Mouse (Mus musculus): Measurements from ENCODE around the gene Slc37a3. TPM values are rescaled to one million over a fixed set of nuclear protein-coding genes. Genes with fewer than 3 reads are reported as not detected.

The Slc37a3 gene
- total RNA-seq, 2 experiments from 2014 or later, result 71.4 to 86.2 TPM

- DNase-seq (ENCODE audit: extremely low spot score in 1 of 2, low spot score in 2 of 2), result no peak
- intact Hi-C loops (cut with DNase I), result no loop called here
Measured at GRCm38 (mm10) chr6:39338359-39338758, 39.1 kb downstream of the Slc37a3 start.

GRCm38 (mm10) chr6:39334873-39335272 lies 42.6 kb downstream of the Slc37a3 start:
- intact Hi-C loops (cut with DNase I), result no loop called here
- no peak for DNase-seq (ENCODE audit: extremely low spot score in 1 of 2, low spot score in 2 of 2)

- no peak for DNase-seq (ENCODE audit: extremely low spot score in 1 of 2, low spot score in 2 of 2)
- intact Hi-C loops (cut with DNase I), result no loop called here
Measured at GRCm38 (mm10) chr6:39334224-39334623, 43.3 kb downstream of the Slc37a3 start.

- intact Hi-C loops (cut with DNase I), result no loop called here
- DNase-seq (ENCODE audit: extremely low spot score in 1 of 2, low spot score in 2 of 2), result no peak
Measured at GRCm38 (mm10) chr6:39331998-39332700, 45.3 kb downstream of the Slc37a3 start.

GRCm38 (mm10) chr6:39330981-39331380 lies 46.5 kb downstream of the Slc37a3 start:
- intact Hi-C loops (cut with DNase I), result no loop called here
- no peak for DNase-seq (ENCODE audit: extremely low spot score in 1 of 2, low spot score in 2 of 2)

- intact Hi-C loops (cut with DNase I), result loop anchor here (5.0 kb wide), 1 partner anchor 113 kb away; the partner anchor contains the start of gene Kdm7a
- DNase-seq (ENCODE audit: extremely low spot score in 1 of 2, low spot score in 2 of 2), result no peak
Measured at GRCm38 (mm10) chr6:39320286-39320685, 57.2 kb downstream of the Slc37a3 start.

- intact Hi-C loops (cut with DNase I), result no loop called here
- DNase-seq (ENCODE audit: extremely low spot score in 1 of 2, low spot score in 2 of 2), result peak; percentile 53 to 57
Measured at GRCm38 (mm10) chr6:39319061-39319761, 58.3 kb downstream of the Slc37a3 start.

- no peak for DNase-seq (ENCODE audit: extremely low spot score in 1 of 2, low spot score in 2 of 2)
- intact Hi-C loops (cut with DNase I), result no loop called here
Measured at GRCm38 (mm10) chr6:39318631-39319010, 58.9 kb downstream of the Slc37a3 start.

GRCm38 (mm10) chr6:39317854-39318630 lies 59.4 kb downstream of the Slc37a3 start:
- no peak for DNase-seq (ENCODE audit: extremely low spot score in 1 of 2, low spot score in 2 of 2)
- intact Hi-C loops (cut with DNase I), result no loop called here

GRCm38 (mm10) chr6:39316089-39316488 lies 61.4 kb downstream of the Slc37a3 start:
- intact Hi-C loops (cut with DNase I), result no loop called here
- no peak for DNase-seq (ENCODE audit: extremely low spot score in 1 of 2, low spot score in 2 of 2)

GRCm38 (mm10) chr6:39314461-39314860 lies 63.0 kb downstream of the Slc37a3 start:
- intact Hi-C loops (cut with DNase I), result no loop called here
- DNase-seq (ENCODE audit: extremely low spot score in 1 of 2, low spot score in 2 of 2), result no peak

GRCm38 (mm10) chr6:39311786-39312185 lies 65.7 kb downstream of the Slc37a3 start:
- intact Hi-C loops (cut with DNase I), result no loop called here
- DNase-seq (ENCODE audit: extremely low spot score in 1 of 2, low spot score in 2 of 2), result no peak

- intact Hi-C loops (cut with DNase I), result no loop called here
- no peak for DNase-seq (ENCODE audit: extremely low spot score in 1 of 2, low spot score in 2 of 2)
Measured at GRCm38 (mm10) chr6:39304371-39304874, 73.1 kb downstream of the Slc37a3 start.

GRCm38 (mm10) chr6:39301484-39301883 lies 76.0 kb downstream of the Slc37a3 start:
- intact Hi-C loops (cut with DNase I), result no loop called here
- DNase-seq (ENCODE audit: extremely low spot score in 1 of 2, low spot score in 2 of 2), result no peak

GRCm38 (mm10) chr6:39297079-39297478 lies 80.4 kb downstream of the Slc37a3 start:
- no peak for DNase-seq (ENCODE audit: extremely low spot score in 1 of 2, low spot score in 2 of 2)
- intact Hi-C loops (cut with DNase I), result no loop called here

GRCm38 (mm10) chr6:39296474-39296873 lies 81.0 kb downstream of the Slc37a3 start:
- intact Hi-C loops (cut with DNase I), result no loop called here
- no peak for DNase-seq (ENCODE audit: extremely low spot score in 1 of 2, low spot score in 2 of 2)

GRCm38 (mm10) chr6:39295727-39296411 lies 81.6 kb downstream of the Slc37a3 start:
- intact Hi-C loops (cut with DNase I), result no loop called here
- no peak for DNase-seq (ENCODE audit: extremely low spot score in 1 of 2, low spot score in 2 of 2)

- DNase-seq (ENCODE audit: extremely low spot score in 1 of 2, low spot score in 2 of 2), result no peak
- intact Hi-C loops (cut with DNase I), result no loop called here
Measured at GRCm38 (mm10) chr6:39289721-39290120, 87.8 kb downstream of the Slc37a3 start.

- intact Hi-C loops (cut with DNase I), result no loop called here
- DNase-seq (ENCODE audit: extremely low spot score in 1 of 2, low spot score in 2 of 2), result no peak
Measured at GRCm38 (mm10) chr6:39287782-39288181, 89.7 kb downstream of the Slc37a3 start.

Data from left cerebral cortex, postnatal 10 days (tissue).